Comparison of ENCODE assay signal across 24 mouse cellular contexts in genomic region chr1:170850637-170851624, GRCm38 (mm10). TPM values are rescaled to one million over a fixed set of nuclear protein-coding genes. Genes with fewer than 3 reads are reported as not detected.
DNase-seq lines count a peak whose midpoint lies in the region; ATAC-seq and TF ChIP-seq lines count a peak whose summit lies in the region.
"Had no signal": no experiment of that assay in that cellular context is flagged by ENCODE, and none has a peak within 500 bp of the region (broad histone marks: within the 10 kb centered on the region; RNA-seq: fewer than 3 reads in every experiment).

No protein-coding gene starts in this region.

- no peak for DNase-seq in heart, adult 8-10 months (ENCODE audit: low spot score)
- peak; percentile 43 for DNase-seq in liver
- DNase-seq in liver, postnatal 0 days, result no peak
- no peak for DNase-seq in kidney, postnatal 10 days
- DNase-seq: adrenal gland, postnatal 10 days; B cell, adult 2 months; cerebellum, adult 2 months; forebrain, postnatal 0 days; gastrocnemius, postnatal 25 days; kidney, postnatal 4 days; lung, embryonic 14.5 days; right cerebral cortex, postnatal 25 days had no signal

- H3K27ac ChIP-seq in heart, embryonic 13.5 days (replicated peaks), result peak overlapping the region; percentile 66
- no peak overlapping the region for H3K27ac ChIP-seq in liver, postnatal 0 days (ENCODE audit: low read depth)
- 0 out of 2 replicates have a peak overlapping the region, but pooled peaks have one; percentile 8 for H3K27ac ChIP-seq in bone marrow macrophage, adult 2 months (ENCODE audit: insufficient read depth, low read depth, low read length)
- H3K27ac ChIP-seq in liver, embryonic 15.5 days (replicated peaks), result peak overlapping the region; percentile 19; the same call in 1 of the 2 replicates
- H3K27ac ChIP-seq: embryonic facial prominence, embryonic 12.5 days; hindbrain, embryonic 10.5 days; hindbrain, postnatal 0 days; kidney, embryonic 15.5 days; midbrain, embryonic 15.5 days; neural tube, embryonic 12.5 days had no signal

- H3K27me3 ChIP-seq in heart, embryonic 13.5 days (replicated peaks), result no peaks in the 10 kb centered on the region
- H3K27me3 ChIP-seq in liver, postnatal 0 days (ENCODE audit: insufficient read depth, low read length), result no peaks in the 10 kb centered on the region
- no peaks in the 10 kb centered on the region for H3K27me3 ChIP-seq in liver, embryonic 15.5 days
- H3K27me3 ChIP-seq: CH12.LX; embryonic facial prominence, embryonic 12.5 days; kidney, embryonic 15.5 days; midbrain, embryonic 15.5 days; neural tube, embryonic 12.5 days had no signal

- H3K4me3 ChIP-seq in heart, embryonic 13.5 days, result peak overlapping the region; percentile 22; the same call in 1 of the 2 replicates
- no peak overlapping the region for H3K4me3 ChIP-seq in liver, postnatal 0 days (ENCODE audit: low read depth, low read length)
- H3K4me3 ChIP-seq in bone marrow macrophage, adult 2 months (ENCODE audit: insufficient read depth, low read length), result no peak overlapping the region
- H3K4me3 ChIP-seq in liver, embryonic 15.5 days (replicated peaks), result no peak overlapping the region
- H3K4me3 ChIP-seq: embryonic facial prominence, embryonic 12.5 days; hindbrain, embryonic 10.5 days; kidney, embryonic 15.5 days; left cerebral cortex, adult 2 months; midbrain, embryonic 15.5 days; neural tube, embryonic 12.5 days had no signal

- H3K36me3 ChIP-seq in heart, embryonic 13.5 days, result peaks cover 32% of the 10 kb centered on the region
- peaks cover 29% of the 10 kb centered on the region for H3K36me3 ChIP-seq in liver, postnatal 0 days (replicated peaks; ENCODE audit: insufficient read depth, low read length)
- H3K36me3 ChIP-seq in liver, embryonic 15.5 days (replicated peaks), result peaks cover 38% of the 10 kb centered on the region

- H3K9me3 ChIP-seq in heart, embryonic 13.5 days, result no peaks in the 10 kb centered on the region
- no peaks in the 10 kb centered on the region for H3K9me3 ChIP-seq in liver, postnatal 0 days (ENCODE audit: low read length)
- H3K9me3 ChIP-seq in liver, embryonic 15.5 days (replicated peaks), result no peaks in the 10 kb centered on the region
- H3K9me3 ChIP-seq: embryonic facial prominence, embryonic 12.5 days; hindbrain, embryonic 10.5 days; kidney, embryonic 15.5 days; midbrain, embryonic 15.5 days; neural tube, embryonic 12.5 days had no signal

- peak overlapping the region; percentile 54 for H3K4me2 ChIP-seq in heart, embryonic 13.5 days
- H3K4me2 ChIP-seq in liver, postnatal 0 days (ENCODE audit: low read depth, low read length), result no peak overlapping the region
- no peak overlapping the region; the same call in 1 of the 2 replicates for H3K4me2 ChIP-seq in liver, embryonic 15.5 days
- H3K4me2 ChIP-seq: embryonic facial prominence, embryonic 12.5 days; kidney, embryonic 15.5 days; lung, embryonic 14.5 days; midbrain, embryonic 15.5 days; neural tube, embryonic 12.5 days had no signal

- no peak for TF ChIP-seq POLR2A in bone marrow macrophage, adult 2 months (IDR thresholded peaks at IDR 0.05; ENCODE audit: borderline replicate concordance, low read depth, low read length)

- no peak for TF ChIP-seq EP300 in liver, postnatal 0 days (IDR thresholded peaks at IDR 0.05; ENCODE audit: low read depth)

- no peak for ATAC-seq in heart, embryonic 13.5 days (ENCODE audit: extremely low read depth, insufficient number of reproducible peaks, low FRiP score, low TSS enrichment)
- no peak for ATAC-seq in liver, postnatal 0 days
- 0 out of 2 replicates have a peak, but pooled peaks have one; percentile 14 for ATAC-seq in liver, embryonic 15.5 days (ENCODE audit: insufficient read depth)
- ATAC-seq: forebrain, postnatal 0 days; hindbrain, postnatal 0 days; intestine, postnatal 0 days; midbrain, embryonic 15.5 days had no signal

- no peak for TF ChIP-seq CTCF in liver, postnatal 0 days (IDR thresholded peaks at IDR 0.05; ENCODE audit: low read depth)
- no peak for TF ChIP-seq CTCF in bone marrow macrophage, adult 2 months (IDR thresholded peaks at IDR 0.05; ENCODE audit: low read depth, low read length)

- 41% methylated on average over 23 of the region's 23 CpGs for WGBS in heart, embryonic 13.5 days
- 83% methylated on average over 23 of the region's 23 CpGs for WGBS in liver, postnatal 0 days (ENCODE audit: insufficient replicate concordance)
- WGBS in liver, embryonic 15.5 days (ENCODE audit: insufficient replicate concordance), result 66% methylated on average over 23 of the region's 23 CpGs

- H3K4me1 ChIP-seq in heart, embryonic 13.5 days, result peaks cover 33% of the 10 kb centered on the region
- peaks cover 8% of the 10 kb centered on the region for H3K4me1 ChIP-seq in liver, postnatal 0 days (ENCODE audit: insufficient read depth)
- peaks cover 55% of the 10 kb centered on the region for H3K4me1 ChIP-seq in bone marrow macrophage, adult 2 months (ENCODE audit: control insufficient read depth, insufficient read depth, low read length)
- H3K4me1 ChIP-seq in liver, embryonic 15.5 days (replicated peaks), result peaks cover 52% of the 10 kb centered on the region
- H3K4me1 ChIP-seq: embryonic facial prominence, embryonic 12.5 days; hindbrain, embryonic 10.5 days; kidney, embryonic 15.5 days; midbrain, embryonic 15.5 days; neural tube, embryonic 12.5 days had no signal

- H3K9ac ChIP-seq in heart, embryonic 13.5 days, result peak overlapping the region; percentile 3
- no peak overlapping the region for H3K9ac ChIP-seq in liver, postnatal 0 days (replicated peaks)
- 0 out of 2 replicates have a peak overlapping the region, but pooled peaks have one; percentile 8 for H3K9ac ChIP-seq in liver, embryonic 15.5 days
- H3K9ac ChIP-seq: embryonic facial prominence, embryonic 12.5 days; forebrain, postnatal 0 days; kidney, embryonic 15.5 days; lung, embryonic 14.5 days; midbrain, embryonic 15.5 days; neural tube, embryonic 12.5 days had no signal

RNA-seq across cellular contexts. Expression of gene Atf6, which starts 16.6 kb away (rescaled TPM):
- polyA plus RNA-seq in heart, embryonic 13.5 days (2015; fragmentation: Nextera tagmentation; extraction: Ambion mirVana), result 10.1 TPM in 2 replicates
- total RNA-seq in heart, adult 8-10 months (2022), result 10 to 100 TPM; 70.6 to 81.4 (median 76.4) TPM
- polyA plus RNA-seq in liver, postnatal 0 days (2015; fragmentation: Nextera tagmentation; extraction: Ambion mirVana), result 5.0 and 6.0 TPM in 2 replicates
- 36.4 and 43.1 TPM in 2 replicates for polyA plus RNA-seq in bone marrow macrophage, adult 2 months (2012; ENCODE audit: insufficient read depth, insufficient read length, missing spikeins)
- 6.4 TPM in 2 replicates for polyA plus RNA-seq in liver, embryonic 15.5 days (2015; fragmentation: Nextera tagmentation; extraction: Ambion mirVana)

RNA-seq across cellular contexts. Expression of gene Gm26620, which starts 33.9 kb away (rescaled TPM):
- polyA plus RNA-seq in heart, embryonic 13.5 days (2015; fragmentation: Nextera tagmentation; extraction: Ambion mirVana), result 0.48 and 0.76 TPM in 2 replicates
- total RNA-seq in heart, adult 8-10 months (2022), result under 1 TPM in 3 of 4 experiments, not detected in 1; 0.44 to 0.68 (median 0.57) TPM
- polyA plus RNA-seq in liver, postnatal 0 days (2015; fragmentation: Nextera tagmentation; extraction: Ambion mirVana), result 0.97 and 1.7 TPM in 2 replicates
- not detected in 2 replicates for polyA plus RNA-seq in bone marrow macrophage, adult 2 months (2012; ENCODE audit: insufficient read depth, insufficient read length, missing spikeins)
- polyA plus RNA-seq in liver, embryonic 15.5 days (2015; fragmentation: Nextera tagmentation; extraction: Ambion mirVana), result 0.30 TPM in 1 of 2 replicates, not detected in the other
- polyA plus RNA-seq: embryonic facial prominence, embryonic 12.5 days; hindbrain, embryonic 10.5 days; lung, embryonic 14.5 days had no signal

RNA-seq across cellular contexts. Expression of gene Dusp12, which starts 34.4 kb away (rescaled TPM):
- polyA plus RNA-seq in heart, embryonic 13.5 days (2015; fragmentation: Nextera tagmentation; extraction: Ambion mirVana), result 24.9 and 30.1 TPM in 2 replicates
- total RNA-seq in heart, adult 8-10 months (2022), result 1 to 10 TPM; 7.6 to 8.9 (median 8.3) TPM
- polyA plus RNA-seq in liver, postnatal 0 days (2015; fragmentation: Nextera tagmentation; extraction: Ambion mirVana), result 26.1 and 29.1 TPM in 2 replicates
- 11.2 and 16.8 TPM in 2 replicates for polyA plus RNA-seq in bone marrow macrophage, adult 2 months (2012; ENCODE audit: insufficient read depth, insufficient read length, missing spikeins)
- 19.7 and 20.5 TPM in 2 replicates for polyA plus RNA-seq in liver, embryonic 15.5 days (2015; fragmentation: Nextera tagmentation; extraction: Ambion mirVana)
